ENCODE assay signal across 8 mouse cellular contexts in genomic region chr19:28679291-28679775, GRCm38 (mm10). TPM values are rescaled to one million over a fixed set of nuclear protein-coding genes. Genes with fewer than 3 reads are reported as not detected.
DNase-seq lines count a peak whose midpoint lies in the region; ATAC-seq and TF ChIP-seq lines count a peak whose summit lies in the region.

No protein-coding gene starts in this region.

- DNase-seq in kidney, postnatal 14 days, result peak; percentile 32
- no peak for DNase-seq in kidney, adult 18-20 months
- DNase-seq in forebrain, postnatal 0 days, result peak; percentile 24
- no peak for DNase-seq in liver, embryonic 14.5 days (ENCODE audit: low read depth in 3 of 3, low spot score in 3 of 3)
- DNase-seq in splenic B cell, adult 2 months (ENCODE audit: low read depth, low spot score), result peak; percentile 15
- no peak for DNase-seq in cerebellum, postnatal 4 days (ENCODE audit: low spot score in 2 of 2)
- no peak for DNase-seq in cerebellum, adult 11 months

- under 1% methylated on average over 28 of the region's 28 CpGs for WGBS in bone marrow, adult 2 months
- WGBS in forebrain, postnatal 0 days, result under 1% methylated on average over 28 of the region's 28 CpGs
- under 1% methylated on average over 28 of the region's 28 CpGs for WGBS in liver, embryonic 14.5 days (ENCODE audit: insufficient replicate concordance)

- no peak for TF ChIP-seq EP300 in liver, embryonic 14.5 days (IDR thresholded peaks at IDR 0.05; ENCODE audit: low read depth)

- TF ChIP-seq CTCF in bone marrow, adult 2 months (IDR thresholded peaks at IDR 0.05; ENCODE audit: control insufficient read depth, insufficient read depth, low read length), result no peak
- TF ChIP-seq CTCF in forebrain, postnatal 0 days (IDR thresholded peaks at IDR 0.05; ENCODE audit: low read depth), result no peak
- TF ChIP-seq CTCF in liver, embryonic 14.5 days (IDR thresholded peaks at IDR 0.05; ENCODE audit: low read depth), result no peak

- peak overlapping the region; percentile 63 for H3K4me3 ChIP-seq in bone marrow, adult 2 months (replicated peaks; ENCODE audit: control insufficient read depth, low read depth, low read length)
- H3K4me3 ChIP-seq in forebrain, postnatal 0 days (ENCODE audit: low read depth, low read length), result peak overlapping the region; percentile 57
- peak overlapping the region; percentile 29 to 46 for H3K4me3 ChIP-seq in liver, embryonic 14.5 days (ENCODE audit: insufficient read depth in 1 of 2, low read depth in 2 of 2, low read length in 2 of 2)

- peak overlapping the region; percentile 100 for H3K4me2 ChIP-seq in forebrain, postnatal 0 days (ENCODE audit: low read depth)
- H3K4me2 ChIP-seq in liver, embryonic 14.5 days (ENCODE audit: low read depth), result peak overlapping the region; percentile 69

- no peaks in the 10 kb centered on the region for H3K36me3 ChIP-seq in forebrain, postnatal 0 days (ENCODE audit: insufficient read depth)
- no peaks in the 10 kb centered on the region for H3K36me3 ChIP-seq in liver, embryonic 14.5 days (replicated peaks; ENCODE audit: control insufficient read depth, insufficient read depth, low read depth)
- H3K36me3 ChIP-seq in splenic B cell, adult 2 months (ENCODE audit: control insufficient read depth, insufficient read depth, low read length, poor library complexity, severe bottlenecking), result no peaks in the 10 kb centered on the region

- peaks cover 2% of the 10 kb centered on the region; the same call in 1 of the 2 replicates for H3K4me1 ChIP-seq in bone marrow, adult 2 months (ENCODE audit: control insufficient read depth, insufficient read depth, low read length)
- peaks cover 21% of the 10 kb centered on the region for H3K4me1 ChIP-seq in forebrain, postnatal 0 days (ENCODE audit: insufficient read depth)
- H3K4me1 ChIP-seq in liver, embryonic 14.5 days (replicated peaks; ENCODE audit: control insufficient read depth in 2 of 2, insufficient read depth in 2 of 2, low read length in 1 of 2), result no peaks in the 10 kb centered on the region

- H3K27ac ChIP-seq in bone marrow, adult 2 months (ENCODE audit: control insufficient read depth, insufficient read depth, low read depth, low read length, poor library complexity), result no peak overlapping the region; the same call in 1 of the 2 replicates
- no peak overlapping the region for H3K27ac ChIP-seq in forebrain, postnatal 0 days (ENCODE audit: low read depth, low read length)
- no peak overlapping the region for H3K27ac ChIP-seq in liver, embryonic 14.5 days

- TF ChIP-seq POLR2A in bone marrow, adult 2 months (IDR thresholded peaks at IDR 0.05; ENCODE audit: borderline replicate concordance, control insufficient read depth, low read depth, low read length), result no peak

- peak overlapping the region; percentile 47; the same call in 1 of the 2 replicates for H3K9ac ChIP-seq in forebrain, postnatal 0 days
- no peak overlapping the region for H3K9ac ChIP-seq in liver, embryonic 14.5 days (replicated peaks)

- no peaks in the 10 kb centered on the region for H3K9me3 ChIP-seq in forebrain, postnatal 0 days (ENCODE audit: low read length)
- no peaks in the 10 kb centered on the region for H3K9me3 ChIP-seq in liver, embryonic 14.5 days (ENCODE audit: control insufficient read depth, low read length)

- peaks cover 28% of the 10 kb centered on the region for H3K27me3 ChIP-seq in forebrain, postnatal 0 days (ENCODE audit: insufficient read depth, low read length)
- peaks cover 36% of the 10 kb centered on the region for H3K27me3 ChIP-seq in liver, embryonic 14.5 days (ENCODE audit: control insufficient read depth, insufficient read depth, low read length)
- peaks cover 2% of the 10 kb centered on the region; the same call in 1 of the 2 replicates for H3K27me3 ChIP-seq in splenic B cell, adult 2 months (ENCODE audit: control insufficient read depth, insufficient read depth, low read length, poor library complexity, severe bottlenecking)

- ATAC-seq in forebrain, postnatal 0 days, result no peak
- no peak for ATAC-seq in liver, embryonic 14.5 days (ENCODE audit: insufficient read depth)

RNA-seq across cellular contexts. Expression of gene Glis3, which starts 0.5 kb away (rescaled TPM):
- 0.77 and 2.5 TPM in 2 replicates for polyA plus RNA-seq in bone marrow, adult 2 months (2011; ENCODE audit: insufficient read depth, insufficient read length, low replicate concordance, missing spikeins)
- total RNA-seq in forebrain, postnatal 0 days (2014; rRNA removed), result 8.5 and 9.6 TPM in 2 replicates
- 0.86 and 0.96 TPM in 2 replicates for polyA plus RNA-seq in forebrain, postnatal 0 days (2015; fragmentation: Nextera tagmentation; extraction: Ambion mirVana)
- polyA plus RNA-seq in liver, embryonic 14.5 days (2012; rRNA removed), result 0.08 and 0.12 TPM in 2 replicates
- 0.14 and 0.20 TPM in 2 replicates for polyA plus RNA-seq in liver, embryonic 14.5 days (2014; fragmentation: Nextera tagmentation; extraction: Ambion mirVana)

Comparison
In these comparisons a context has a peak if more than half of its experiments do, and no peak if none do; other contexts are left out.
1. DNase-seq: peak in kidney, postnatal 14 days (single experiment), forebrain, postnatal 0 days (single experiment) and splenic B cell, adult 2 months (single experiment); none in kidney, adult 18-20 months (single experiment), liver, embryonic 14.5 days (0 of 3), cerebellum, postnatal 4 days (0 of 2) and cerebellum, adult 11 months (single experiment).
2. Peak in every context shown above with its lines, with median percentiles within 50 percentile points of each other: H3K4me3 ChIP-seq.